Mouse (Mus musculus): ENCODE results near the gene Gm28051. TPM values are rescaled to one million over a fixed set of nuclear protein-coding genes. Genes with fewer than 3 reads are reported as not detected.

Gene Gm28051
- polyA plus RNA-seq, 1 experiment from 2014 or later = not detected

GRCm38 (mm10) chr12:102743589-102744574, 13.7 kb downstream of the Gm28051 start, which contains the start of the genes Moap1 and Tmem251:
TSS of gene Moap1 (minus strand) at chr12:102743661.
TSS of gene Tmem251 (plus strand) at chr12:102743762.
- H3K4me1 ChIP-seq (ENCODE audit: insufficient read depth, low read length) = peaks cover 17% of the 10 kb centered on the region
- ATAC-seq (ENCODE audit: low FRiP score, low TSS enrichment) = peak; percentile 98
- no peaks in the 10 kb centered on the region for H3K9me3 ChIP-seq (ENCODE audit: low read length)
- no peaks in the 10 kb centered on the region for H3K27me3 ChIP-seq (ENCODE audit: insufficient read depth, low read length)
- H3K36me3 ChIP-seq (ENCODE audit: insufficient read depth, low read length) = peaks cover 9% of the 10 kb centered on the region; the same call in 1 of the 2 replicates
- peak within 1 kb of the TSS; percentile 86 for H3K4me3 ChIP-seq (ENCODE audit: low read length)
- H3K9ac ChIP-seq (replicated peaks; ENCODE audit: low read length) = peak within 1 kb of the TSS; percentile 80
- peak within 1 kb of the TSS; percentile 91 for H3K27ac ChIP-seq (ENCODE audit: low read length)
- H3K4me2 ChIP-seq (replicated peaks; ENCODE audit: low read depth, low read length) = peak within 1 kb of the TSS; percentile 67
- WGBS = under 1% methylated on average over 61 of the region's 63 CpGs

DNA sequence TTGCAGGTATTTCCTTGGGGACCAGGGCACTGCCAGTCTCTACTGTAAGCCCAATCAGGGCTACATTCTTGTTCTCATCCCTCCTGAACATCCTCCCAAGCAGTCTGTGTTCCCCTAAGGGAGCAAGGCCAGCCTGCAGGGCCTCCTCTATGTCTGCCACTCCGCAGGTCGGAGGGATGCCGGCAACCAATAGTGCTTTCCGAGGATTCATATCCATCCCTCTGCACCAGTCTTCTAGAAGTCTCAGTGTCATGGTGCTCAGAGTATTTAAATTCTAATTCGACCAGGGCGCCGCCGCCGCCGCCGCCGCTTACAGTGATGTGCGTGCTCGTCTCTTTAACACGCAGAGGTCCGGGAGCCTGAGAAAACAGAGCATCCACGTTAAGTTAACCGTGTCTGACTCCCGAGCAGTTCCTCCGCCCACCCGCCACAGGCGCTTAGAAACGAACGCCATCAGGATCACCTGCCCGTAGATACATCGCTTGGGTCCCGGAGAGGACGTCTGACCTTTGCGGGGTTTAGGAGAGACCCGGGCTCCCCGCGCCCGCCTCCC, 14.5 kb downstream of the Gm28051 start:
- peak; percentile 32 for ATAC-seq (ENCODE audit: low FRiP score, low TSS enrichment)
- Histone ChIP-seq H3K9ac (replicated peaks; ENCODE audit: low read length) (peak overlapping the region; percentile 80), H3K4me1 (ENCODE audit: insufficient read depth, low read length) (peaks cover 17% of the 10 kb centered on the region), H3K36me3 (ENCODE audit: insufficient read depth, low read length) (peaks cover 9% of the 10 kb centered on the region; the same call in 1 of the 2 replicates), H3K9me3 (ENCODE audit: low read length) (no peaks in the 10 kb centered on the region), H3K27me3 (ENCODE audit: insufficient read depth, low read length) (no peaks in the 10 kb centered on the region), H3K4me2 (replicated peaks; ENCODE audit: low read depth, low read length) (peak overlapping the region; percentile 67), H3K27ac (ENCODE audit: low read length) (peak overlapping the region; percentile 91), H3K4me3 (ENCODE audit: low read length) (peak overlapping the region; percentile 86)
- WGBS = under 1% methylated on average over 33 of the region's 33 CpGs

DNA sequence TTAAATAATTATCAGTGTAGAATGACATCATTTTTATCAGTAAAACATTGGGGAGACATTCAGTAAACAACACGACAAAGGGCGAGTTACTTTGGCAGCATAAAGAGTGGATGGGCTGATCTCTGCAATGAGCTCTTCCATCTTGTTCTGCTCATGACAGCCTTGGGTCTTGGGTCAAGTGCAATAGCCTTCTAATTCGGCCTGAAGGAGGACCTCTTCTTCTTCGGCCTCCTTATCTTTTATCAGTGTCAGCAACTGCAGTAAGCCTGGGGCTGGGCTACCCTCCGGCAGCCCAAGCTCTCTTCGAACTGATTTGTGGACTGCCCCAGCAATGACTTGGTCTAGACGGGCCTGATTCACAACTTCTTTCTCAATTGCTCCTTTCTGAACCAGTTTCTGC, 15.5 kb downstream of the Gm28051 start:
- peaks cover 17% of the 10 kb centered on the region for H3K4me1 ChIP-seq (ENCODE audit: insufficient read depth, low read length)
- no peak overlapping the region for H3K4me2 ChIP-seq (replicated peaks; ENCODE audit: low read depth, low read length)
- H3K9ac ChIP-seq (replicated peaks; ENCODE audit: low read length) = no peak overlapping the region
- no peak overlapping the region for H3K27ac ChIP-seq (ENCODE audit: low read length)
- WGBS = 84% methylated on average over 7 of the region's 7 CpGs
- no peak for ATAC-seq (ENCODE audit: low FRiP score, low TSS enrichment)
- H3K4me3 ChIP-seq (ENCODE audit: low read length) = no peak overlapping the region
- H3K9me3 ChIP-seq (ENCODE audit: low read length) = no peaks in the 10 kb centered on the region
- 0 out of 2 replicates have a peak, but pooled peaks cover 5% of the 10 kb centered on the region for H3K36me3 ChIP-seq (ENCODE audit: insufficient read depth, low read length)
- no peaks in the 10 kb centered on the region for H3K27me3 ChIP-seq (ENCODE audit: insufficient read depth, low read length)

GRCm38 (mm10) chr12:102740285-102740684, 17.3 kb downstream of the Gm28051 start:
- Histone ChIP-seq H3K4me3 (ENCODE audit: low read length) (no peak overlapping the region), H3K36me3 (ENCODE audit: insufficient read depth, low read length) (0 out of 2 replicates have a peak, but pooled peaks cover 5% of the 10 kb centered on the region), H3K27ac (ENCODE audit: low read length) (no peak overlapping the region), H3K9me3 (ENCODE audit: low read length) (no peaks in the 10 kb centered on the region), H3K4me1 (ENCODE audit: insufficient read depth, low read length) (peaks cover 17% of the 10 kb centered on the region), H3K4me2 (replicated peaks; ENCODE audit: low read depth, low read length) (no peak overlapping the region), H3K27me3 (ENCODE audit: insufficient read depth, low read length) (no peaks in the 10 kb centered on the region), H3K9ac (replicated peaks; ENCODE audit: low read length) (no peak overlapping the region)
- ATAC-seq (ENCODE audit: low FRiP score, low TSS enrichment) = no peak
- 60% methylated on average over 3 of the region's 3 CpGs for WGBS

DNA sequence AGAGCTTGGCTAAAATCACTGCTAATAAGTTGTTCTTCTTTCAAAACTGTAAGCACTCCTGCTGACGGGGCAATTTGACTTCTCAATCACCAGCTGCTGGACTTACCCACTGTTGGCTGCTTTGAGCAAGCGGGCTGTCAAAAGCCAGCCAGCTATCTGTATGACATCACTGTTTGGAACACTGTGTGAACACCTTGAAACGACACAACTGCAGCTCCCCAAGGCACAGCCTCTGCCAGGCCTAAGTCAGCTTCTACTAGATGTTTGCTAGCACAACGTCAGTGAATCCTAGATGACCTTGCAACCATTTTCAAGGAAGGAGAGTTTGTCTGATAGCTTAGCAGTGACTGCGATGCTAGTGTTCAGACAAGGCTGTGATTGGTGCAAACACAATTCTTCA, 18.5 kb downstream of the Gm28051 start:
- Histone ChIP-seq H3K9ac (replicated peaks; ENCODE audit: low read length) (no peak overlapping the region), H3K27ac (ENCODE audit: low read length) (no peak overlapping the region), H3K4me2 (replicated peaks; ENCODE audit: low read depth, low read length) (no peak overlapping the region), H3K4me1 (ENCODE audit: insufficient read depth, low read length) (peaks cover 8% of the 10 kb centered on the region), H3K9me3 (ENCODE audit: low read length) (no peaks in the 10 kb centered on the region), H3K4me3 (ENCODE audit: low read length) (no peak overlapping the region), H3K36me3 (ENCODE audit: insufficient read depth, low read length) (0 out of 2 replicates have a peak, but pooled peaks cover 5% of the 10 kb centered on the region), H3K27me3 (ENCODE audit: insufficient read depth, low read length) (no peaks in the 10 kb centered on the region)
- no peak for ATAC-seq (ENCODE audit: low FRiP score, low TSS enrichment)
- 75% methylated on average over 5 of the region's 5 CpGs for WGBS

DNA sequence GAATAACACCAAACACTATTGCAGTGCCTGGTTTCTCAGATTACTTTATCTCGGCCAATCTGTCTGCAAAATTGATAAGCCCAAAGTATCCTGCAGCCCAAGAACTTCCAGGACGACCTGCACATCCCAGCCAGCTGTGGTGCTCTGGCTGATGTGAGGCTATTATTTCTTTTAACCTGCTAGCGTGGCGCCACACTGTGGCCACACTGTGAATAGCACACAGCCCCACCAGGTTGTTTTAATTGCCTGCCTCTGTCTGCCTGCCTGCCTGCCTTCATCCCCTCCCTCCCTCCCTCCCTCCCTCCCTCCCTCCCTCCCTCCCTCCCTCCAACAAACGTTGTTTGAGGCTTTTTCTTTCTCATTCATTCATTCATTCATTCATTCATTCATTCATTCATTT, 24.2 kb downstream of the Gm28051 start:
- Histone ChIP-seq H3K27me3 (ENCODE audit: insufficient read depth, low read length) (no peaks in the 10 kb centered on the region), H3K4me2 (replicated peaks; ENCODE audit: low read depth, low read length) (no peak overlapping the region), H3K9ac (replicated peaks; ENCODE audit: low read length) (no peak overlapping the region), H3K4me3 (ENCODE audit: low read length) (no peak overlapping the region), H3K27ac (ENCODE audit: low read length) (no peak overlapping the region), H3K36me3 (ENCODE audit: insufficient read depth, low read length) (no peaks in the 10 kb centered on the region), H3K9me3 (ENCODE audit: low read length) (no peaks in the 10 kb centered on the region), H3K4me1 (ENCODE audit: insufficient read depth, low read length) (peaks cover 17% of the 10 kb centered on the region)
- WGBS = 7% methylated on average over 5 of the region's 5 CpGs
- ATAC-seq (ENCODE audit: low FRiP score, low TSS enrichment) = no peak

DNA sequence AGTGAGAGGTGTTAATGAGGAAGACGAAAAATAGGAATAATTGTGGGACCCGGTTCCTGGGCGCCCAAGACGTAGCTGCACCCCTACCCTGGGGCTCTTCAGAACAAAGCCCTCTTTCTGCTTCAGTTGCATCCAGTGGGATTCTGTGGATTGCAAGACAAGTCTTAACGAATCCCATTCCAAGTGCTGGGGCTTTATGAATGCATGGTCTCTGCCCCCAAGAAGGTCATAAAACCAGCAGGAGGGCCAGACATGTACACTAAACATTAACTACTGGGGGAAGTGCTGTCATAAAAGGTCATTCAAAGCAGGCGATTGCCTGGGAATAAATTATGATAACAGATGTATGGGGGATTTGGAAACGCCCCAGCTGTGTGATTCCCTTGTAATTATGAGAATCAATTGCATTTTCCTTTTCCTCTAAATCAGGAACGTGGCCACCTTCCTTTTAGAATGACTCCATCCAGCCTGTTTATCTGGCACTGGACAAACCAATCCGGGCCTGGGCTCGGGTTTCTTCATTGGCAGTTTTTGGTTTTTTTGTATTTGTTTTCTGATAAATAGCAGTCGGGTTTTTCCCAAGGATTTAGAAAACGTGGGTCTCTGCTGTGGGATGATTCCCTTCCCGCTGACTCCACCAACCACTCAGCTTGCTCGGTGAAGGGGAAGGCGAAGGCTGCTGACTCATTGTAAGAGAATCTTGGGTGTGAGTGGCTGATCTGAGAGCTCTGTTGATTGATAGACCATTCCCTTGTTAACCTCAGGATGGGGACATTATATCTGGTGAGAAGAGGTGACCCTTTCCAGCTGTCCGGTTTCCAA, 26.6 kb downstream of the Gm28051 start:
- H3K27me3 ChIP-seq (ENCODE audit: insufficient read depth, low read length) = no peaks in the 10 kb centered on the region
- peaks cover 17% of the 10 kb centered on the region for H3K4me1 ChIP-seq (ENCODE audit: insufficient read depth, low read length)
- H3K9ac ChIP-seq (replicated peaks; ENCODE audit: low read length) = no peak overlapping the region
- H3K4me3 ChIP-seq (ENCODE audit: low read length) = peak overlapping the region; percentile 27
- ATAC-seq (ENCODE audit: low FRiP score, low TSS enrichment) = peak; percentile 57
- peak overlapping the region; percentile 53 for H3K4me2 ChIP-seq (replicated peaks; ENCODE audit: low read depth, low read length)
- no peaks in the 10 kb centered on the region for H3K9me3 ChIP-seq (ENCODE audit: low read length)
- peak overlapping the region; percentile 93 for H3K27ac ChIP-seq (ENCODE audit: low read length)
- no peaks in the 10 kb centered on the region for H3K36me3 ChIP-seq (ENCODE audit: insufficient read depth, low read length)
- WGBS = 18% methylated on average over 16 of the region's 16 CpGs

- H3K9me3 ChIP-seq (ENCODE audit: low read length) = no peaks in the 10 kb centered on the region
- peaks cover 17% of the 10 kb centered on the region for H3K4me1 ChIP-seq (ENCODE audit: insufficient read depth, low read length)
- no peaks in the 10 kb centered on the region for H3K27me3 ChIP-seq (ENCODE audit: insufficient read depth, low read length)
- peak overlapping the region; percentile 53 for H3K4me2 ChIP-seq (replicated peaks; ENCODE audit: low read depth, low read length)
- H3K4me3 ChIP-seq (ENCODE audit: low read length) = peak overlapping the region; percentile 27
- peak; percentile 98 for ATAC-seq (ENCODE audit: low FRiP score, low TSS enrichment)
- peak overlapping the region; percentile 93 for H3K27ac ChIP-seq (ENCODE audit: low read length)
- WGBS = 29% methylated on average over 26 of the region's 26 CpGs
- peak overlapping the region; percentile 29; the same call in 1 of the 2 replicates for H3K9ac ChIP-seq (replicated peaks; ENCODE audit: low read length)
- H3K36me3 ChIP-seq (ENCODE audit: insufficient read depth, low read length) = no peaks in the 10 kb centered on the region
These were observed 27.4 kb downstream of the Gm28051 start for GRCm38 (mm10) chr12:102729855-102730797.
